Mouse (Mus musculus): ENCODE measurements around the gene Gm6525.

DNA sequence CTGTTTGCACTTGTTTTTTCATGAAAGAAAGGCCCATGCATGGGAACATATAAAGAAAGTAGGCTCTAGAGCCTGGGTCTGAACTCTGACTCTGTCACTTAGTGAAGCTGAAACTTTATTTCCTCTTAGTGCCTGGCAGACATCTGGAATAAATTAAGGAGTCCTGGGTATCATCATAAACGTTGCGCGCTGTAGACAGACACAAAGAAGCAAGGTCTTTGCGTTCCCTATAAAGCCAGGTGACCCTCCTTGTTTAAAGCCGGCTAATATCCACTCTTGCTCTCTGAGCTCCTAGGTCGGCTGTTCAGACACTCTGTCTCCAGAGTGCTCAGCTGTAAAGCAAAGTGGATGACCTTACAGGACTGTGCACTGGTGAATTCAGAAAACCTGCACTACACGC lies 33.0 kb upstream of the Gm6525 start:
- TF ChIP-seq CTCF (IDR thresholded peaks at IDR 0.05; ENCODE audit: extremely low read depth, insufficient read depth, insufficient read length, insufficient replicate concordance) (no peak), POLR2A (IDR thresholded peaks at IDR 0.05; ENCODE audit: low read depth, low read length) (no peak)
